Mouse (Mus musculus): ENCODE results near the gene Terf2.

DNA sequence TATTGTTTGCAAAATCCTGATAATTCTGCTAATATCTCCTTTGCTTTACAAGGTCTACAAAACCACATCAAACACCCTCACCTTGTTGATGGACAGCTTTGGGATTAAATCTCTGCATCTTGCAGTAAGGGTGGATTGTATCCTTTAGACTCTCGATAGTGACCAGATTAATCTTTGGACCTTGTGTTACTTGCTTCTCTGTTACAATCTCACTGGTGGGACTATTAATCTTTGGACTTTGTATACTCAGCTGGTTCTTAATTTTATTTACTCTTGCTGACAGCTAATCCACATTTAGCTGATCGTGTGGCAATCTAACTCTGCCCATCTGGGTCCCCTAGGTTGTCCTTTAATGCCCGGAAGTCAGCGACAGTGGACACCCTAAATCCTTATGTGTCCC, 46.2 kb upstream of the Terf2 start:
- TF ChIP-seq CTCF (IDR thresholded peaks at IDR 0.05; ENCODE audit: insufficient read depth, low read depth, low read length) (no peak), POLR2A (IDR thresholded peaks at IDR 0.05; ENCODE audit: insufficient read depth, low read depth, low read length) (no peak)

Data from olfactory bulb, adult 2 months (tissue).